Mouse (Mus musculus): ENCODE results near the gene Spag7. TPM values are rescaled to one million over a fixed set of nuclear protein-coding genes. Genes with fewer than 3 reads are reported as not detected.

Spag7 gene
- total and polyA plus RNA-seq, 2 experiments, result 21.0 to 31.6 TPM

DNA sequence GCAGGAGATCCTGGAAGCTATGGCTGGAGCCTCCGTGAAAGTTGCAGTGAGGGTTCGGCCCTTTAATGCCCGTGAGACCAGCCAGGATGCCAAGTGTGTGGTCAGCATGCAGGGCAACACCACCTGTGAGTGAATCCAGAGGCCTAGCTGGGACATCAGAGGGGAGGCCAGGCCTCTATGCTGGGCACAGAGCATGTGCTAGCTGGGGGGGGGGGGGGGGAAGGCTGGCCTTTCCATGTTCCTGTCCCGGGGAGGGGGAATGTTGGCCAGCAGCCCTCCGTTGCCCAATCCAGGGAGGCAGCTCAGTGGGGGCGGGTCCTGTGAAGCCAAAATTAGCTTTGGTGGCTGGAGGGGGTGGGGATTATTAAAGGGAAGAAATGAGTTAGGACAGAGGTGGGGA lies 33.6 kb upstream of the Spag7 start:
- Histone ChIP-seq H3K27me3 (ENCODE audit: control insufficient read depth, insufficient read depth, low read length) (no peaks in the 10 kb centered on the region), H3K27ac (replicated peaks; ENCODE audit: insufficient read depth, low read depth, low read length) (peak overlapping the region; percentile 98), H3K79me2 (ENCODE audit: control insufficient read depth, insufficient read depth, low read length) (peaks cover 17% of the 10 kb centered on the region), H3K4me3 (ENCODE audit: insufficient read depth, low read depth, low read length) (0 out of 2 replicates have a peak overlapping the region, but pooled peaks have one; percentile 40), H3K4me1 (ENCODE audit: control insufficient read depth, insufficient read depth, low read length) (peaks cover 16% of the 10 kb centered on the region), H3K36me3 (ENCODE audit: control insufficient read depth, insufficient read depth, low read length) (peaks cover 36% of the 10 kb centered on the region), H3K9ac (ENCODE audit: low read depth, low read length) (peak overlapping the region; percentile 69)
- TF ChIP-seq CTCF (IDR thresholded peaks at IDR 0.05; ENCODE audit: low read depth, low read length) (no peak), POLR2A (IDR thresholded peaks at IDR 0.05; ENCODE audit: extremely low read depth, insufficient read depth, low read length) (0 out of 2 replicates have a peak, but pooled peaks have one; percentile 22)
- WGBS, result 23% methylated on average over 6 of the region's 6 CpGs
- peak; percentile 75 for DNase-seq (ENCODE audit: extremely low read depth, low read depth, low spot score)

DNA sequence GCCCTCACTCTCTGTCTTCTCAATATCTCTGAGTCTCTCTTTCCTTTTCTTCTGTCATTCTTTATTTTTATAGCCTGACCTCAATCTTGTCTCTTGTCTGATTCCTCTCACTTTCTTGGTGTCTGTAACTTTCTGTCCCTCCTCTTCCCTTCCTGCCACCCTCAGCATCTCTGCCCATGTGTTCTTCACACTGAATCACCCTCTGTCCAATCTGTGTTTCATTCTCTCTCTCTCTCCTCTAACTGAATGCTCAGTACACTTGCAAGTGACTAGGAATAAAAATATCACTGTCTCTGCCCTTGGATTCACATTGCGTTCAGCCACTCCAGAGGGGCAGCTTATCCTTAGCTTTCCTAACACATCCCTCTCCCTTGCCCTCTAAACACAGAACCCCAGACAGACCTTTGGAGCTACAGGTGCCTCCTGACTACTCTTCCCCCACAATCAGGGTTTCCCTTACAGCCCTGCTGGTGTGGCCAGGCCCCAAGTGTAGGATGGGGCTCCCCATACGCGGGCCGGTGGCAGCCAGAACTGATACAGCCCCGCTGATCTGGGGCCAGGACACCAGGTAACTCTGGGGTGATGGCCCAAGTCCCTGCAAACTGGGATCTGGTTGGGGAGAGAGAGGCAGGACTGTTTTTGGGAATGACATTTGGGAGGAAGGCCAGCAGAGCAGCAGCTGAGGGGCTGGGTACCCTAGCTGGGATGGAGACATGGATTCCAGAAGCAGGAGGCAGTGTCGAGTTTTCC lies 32.9 kb upstream of the Spag7 start:
- no peaks in the 10 kb centered on the region for H3K27me3 ChIP-seq (ENCODE audit: control insufficient read depth, insufficient read depth, low read length)
- H3K36me3 ChIP-seq (ENCODE audit: control insufficient read depth, insufficient read depth, low read length), result peaks cover 30% of the 10 kb centered on the region
- DNase-seq (ENCODE audit: extremely low read depth, low read depth, low spot score), result peak; percentile 44
- TF ChIP-seq POLR2A (IDR thresholded peaks at IDR 0.05; ENCODE audit: extremely low read depth, insufficient read depth, low read length) (no peak), CTCF (IDR thresholded peaks at IDR 0.05; ENCODE audit: low read depth, low read length) (no peak)
- H3K4me3 ChIP-seq (ENCODE audit: insufficient read depth, low read depth, low read length), result peak overlapping the region; percentile 40
- H3K27ac ChIP-seq (replicated peaks; ENCODE audit: insufficient read depth, low read depth, low read length), result peak overlapping the region; percentile 98
- peak overlapping the region; percentile 96 for H3K9ac ChIP-seq (ENCODE audit: low read depth, low read length)
- H3K79me2 ChIP-seq (ENCODE audit: control insufficient read depth, insufficient read depth, low read length), result peaks cover 17% of the 10 kb centered on the region
- H3K4me1 ChIP-seq (ENCODE audit: control insufficient read depth, insufficient read depth, low read length), result peaks cover 16% of the 10 kb centered on the region
- WGBS, result 18% methylated on average over 6 of the region's 6 CpGs

DNA sequence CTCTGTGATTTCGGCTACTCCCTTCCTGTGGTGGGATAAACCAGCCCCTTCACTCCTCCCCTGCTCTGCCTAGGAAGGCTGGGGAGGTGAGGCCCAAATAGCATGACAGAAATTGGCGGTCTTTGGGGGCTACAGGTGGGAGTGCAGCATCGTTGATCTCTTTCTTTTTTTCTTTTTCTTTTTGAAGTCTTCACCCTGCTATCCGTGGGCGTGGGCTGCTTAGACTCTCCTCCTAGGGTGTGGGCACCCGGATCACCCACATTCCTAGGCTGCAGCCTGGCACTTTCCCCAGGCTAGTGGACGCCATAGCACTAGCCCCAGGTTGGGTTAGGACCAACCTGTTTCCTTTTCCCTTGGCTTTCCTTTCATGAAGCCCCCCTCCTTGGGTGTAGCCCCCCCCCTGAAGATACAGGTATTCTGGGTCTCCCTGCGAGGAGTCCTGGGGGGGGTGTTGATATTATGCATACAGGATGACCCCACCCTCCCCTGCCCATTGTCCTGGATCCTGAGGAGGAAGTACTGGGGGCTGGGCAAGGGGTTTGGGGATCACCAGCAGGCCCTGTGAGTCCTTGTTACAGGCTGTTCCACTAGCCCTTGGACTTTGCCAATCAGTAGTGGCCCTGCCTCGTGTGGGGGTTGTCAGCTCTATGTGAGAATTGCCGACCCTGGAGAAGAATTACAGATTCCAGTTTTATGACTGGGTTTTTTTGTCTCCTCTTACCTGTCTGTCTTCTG lies 32.2 kb upstream of the Spag7 start:
- H3K27me3 ChIP-seq (ENCODE audit: control insufficient read depth, insufficient read depth, low read length), result no peaks in the 10 kb centered on the region
- H3K79me2 ChIP-seq (ENCODE audit: control insufficient read depth, insufficient read depth, low read length), result peaks cover 17% of the 10 kb centered on the region
- peaks cover 16% of the 10 kb centered on the region for H3K4me1 ChIP-seq (ENCODE audit: control insufficient read depth, insufficient read depth, low read length)
- peak overlapping the region; percentile 96 for H3K9ac ChIP-seq (ENCODE audit: low read depth, low read length)
- H3K36me3 ChIP-seq (ENCODE audit: control insufficient read depth, insufficient read depth, low read length), result peaks cover 22% of the 10 kb centered on the region
- 3% methylated on average over 10 of the region's 10 CpGs for WGBS
- no peak for TF ChIP-seq POLR2A (IDR thresholded peaks at IDR 0.05; ENCODE audit: extremely low read depth, insufficient read depth, low read length)
- TF ChIP-seq CTCF (IDR thresholded peaks at IDR 0.05; ENCODE audit: low read depth, low read length), result no peak
- H3K4me3 ChIP-seq (ENCODE audit: insufficient read depth, low read depth, low read length), result peak overlapping the region; percentile 85
- DNase-seq (ENCODE audit: extremely low read depth, low read depth, low spot score), result peak; percentile 69
- H3K27ac ChIP-seq (replicated peaks; ENCODE audit: insufficient read depth, low read depth, low read length), result peak overlapping the region; percentile 98

DNA sequence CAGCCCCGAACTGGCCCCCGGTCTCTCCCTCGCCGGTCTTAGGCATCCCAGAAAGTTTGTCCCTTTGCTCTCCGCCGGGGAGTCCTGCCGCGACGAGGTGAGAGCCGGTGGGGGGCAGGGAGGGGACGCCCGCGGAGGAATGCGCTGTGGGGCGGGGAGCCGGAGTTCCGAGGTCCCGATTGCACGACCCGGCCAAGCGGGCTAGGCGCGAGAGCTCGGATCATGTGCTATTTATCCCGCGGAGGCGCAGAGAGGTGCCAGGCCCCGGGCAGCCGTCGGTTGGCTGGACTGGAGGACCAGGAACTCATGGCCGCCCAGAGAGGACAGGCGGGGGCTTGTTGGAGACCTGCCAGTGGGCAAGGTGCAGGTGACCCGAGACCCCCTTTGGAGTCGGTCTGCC lies 31.4 kb upstream of the Spag7 start:
- Histone ChIP-seq H3K4me3 (ENCODE audit: insufficient read depth, low read depth, low read length) (peak overlapping the region; percentile 85), H3K36me3 (ENCODE audit: control insufficient read depth, insufficient read depth, low read length) (peaks cover 14% of the 10 kb centered on the region), H3K79me2 (ENCODE audit: control insufficient read depth, insufficient read depth, low read length) (peaks cover 17% of the 10 kb centered on the region), H3K4me1 (ENCODE audit: control insufficient read depth, insufficient read depth, low read length) (peaks cover 16% of the 10 kb centered on the region), H3K9ac (ENCODE audit: low read depth, low read length) (peak overlapping the region; percentile 96), H3K27ac (replicated peaks; ENCODE audit: insufficient read depth, low read depth, low read length) (peak overlapping the region; percentile 98), H3K27me3 (ENCODE audit: control insufficient read depth, insufficient read depth, low read length) (no peaks in the 10 kb centered on the region)
- peak; percentile 67 for DNase-seq (ENCODE audit: extremely low read depth, low read depth, low spot score)
- under 1% methylated on average over 34 of the region's 34 CpGs for WGBS
- TF ChIP-seq POLR2A (IDR thresholded peaks at IDR 0.05; ENCODE audit: extremely low read depth, insufficient read depth, low read length) (peak; percentile 49; the same call in 1 of the 2 replicates), CTCF (IDR thresholded peaks at IDR 0.05; ENCODE audit: low read depth, low read length) (no peak)

DNA sequence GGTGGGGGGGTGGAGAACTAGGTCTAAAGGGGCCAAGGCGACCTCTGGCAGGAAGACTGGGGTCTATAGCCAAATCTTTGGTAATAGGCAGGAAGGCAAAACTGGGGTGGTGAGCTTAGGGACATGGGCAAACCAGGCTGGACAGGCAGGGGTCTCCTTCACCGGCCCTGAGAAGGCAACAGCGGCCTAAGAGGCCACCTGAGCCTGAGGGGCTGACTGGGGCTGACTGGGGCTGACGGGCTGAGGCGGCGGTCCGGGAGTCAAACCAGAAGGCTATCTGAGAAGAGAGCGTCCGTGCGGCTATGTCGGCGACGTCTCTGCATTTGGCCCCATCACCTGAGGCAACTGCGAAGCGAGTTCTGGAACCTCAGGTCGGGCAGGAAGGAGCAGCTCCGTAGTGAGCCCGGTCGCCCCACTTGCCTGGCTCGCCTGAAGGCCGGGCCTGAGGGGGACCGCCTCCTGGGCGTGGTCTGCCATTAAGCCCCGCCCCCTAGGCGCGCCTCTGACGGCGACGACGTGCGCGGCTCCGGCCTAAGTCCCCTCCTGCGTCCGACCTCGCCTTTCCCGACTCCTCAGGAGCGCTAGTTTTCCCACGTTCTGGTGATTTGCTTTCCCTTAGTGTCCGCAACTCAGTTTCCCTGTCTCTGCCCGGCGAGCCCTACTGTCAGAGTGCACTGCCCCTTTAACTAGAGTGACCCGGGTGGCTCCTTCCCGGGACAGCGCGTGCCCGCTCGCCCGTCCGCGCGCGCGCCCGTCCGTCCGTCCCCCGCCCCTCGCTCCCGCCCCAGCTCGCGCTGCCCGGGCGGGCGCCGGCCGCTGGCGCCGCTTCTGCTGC lies 30.7 kb upstream of the Spag7 start, which contains the start of the genes Inca1 and Kif1c:
Gene Inca1, minus strand, starts transcription at position 434 of the 835 bp plus-strand sequence.
Gene Kif1c, plus strand, starts transcription at position 827 of the 835 bp plus-strand sequence.
- Histone ChIP-seq H3K27me3 (ENCODE audit: control insufficient read depth, insufficient read depth, low read length) (no peaks in the 10 kb centered on the region), H3K27ac (replicated peaks; ENCODE audit: insufficient read depth, low read depth, low read length) (peak within 1 kb of the TSS; percentile 98), H3K4me3 (ENCODE audit: insufficient read depth, low read depth, low read length) (peak within 1 kb of the TSS; percentile 85), H3K9ac (ENCODE audit: low read depth, low read length) (peak within 1 kb of the TSS; percentile 96), H3K36me3 (ENCODE audit: control insufficient read depth, insufficient read depth, low read length) (peaks cover 10% of the 10 kb centered on the region), H3K79me2 (ENCODE audit: control insufficient read depth, insufficient read depth, low read length) (peaks cover 17% of the 10 kb centered on the region), H3K4me1 (ENCODE audit: control insufficient read depth, insufficient read depth, low read length) (peaks cover 16% of the 10 kb centered on the region)
- peak; percentile 84 for DNase-seq (ENCODE audit: extremely low read depth, low read depth, low spot score)
- TF ChIP-seq POLR2A (IDR thresholded peaks at IDR 0.05; ENCODE audit: extremely low read depth, insufficient read depth, low read length) (peak; percentile 96), CTCF (IDR thresholded peaks at IDR 0.05; ENCODE audit: low read depth, low read length) (no peak)
- WGBS, result under 1% methylated on average over 69 of the region's 69 CpGs

Data from liver, adult 2 months (tissue).